Mouse (Mus musculus) spleen, adult 2 months (tissue): ENCODE results near the gene Nlgn2. TPM values are rescaled to one million over a fixed set of nuclear protein-coding genes. Genes with fewer than 3 reads are reported as not detected.

Experiments used
- DNase-seq, 2 experiments: peaks; one replicate each; pipeline versions ENCODE4 v3.0.0 to v3.0.0-alpha.2; 2012 to 2021; ENCODE audit warnings: low spot score in 2 of 2, low read depth in 1 of 2
- H3K27ac ChIP-seq: fragments of 200-500 bp; 2 replicates; pipeline ENCODE4 v1.5.1; 2012; ENCODE audit warnings: low read length, inconsistent platforms; ENCODE audit not compliant: insufficient read depth
- H3K27me3 ChIP-seq: fragments of 200-500 bp; 2 replicates; pipeline ENCODE4 v1.6.1; 2012; ENCODE audit warnings: mild to moderate bottlenecking, moderate library complexity, low read length, inconsistent platforms; ENCODE audit not compliant: control insufficient read depth, insufficient read depth
- H3K36me3 ChIP-seq: fragments of 200-500 bp; 2 replicates; pipeline ENCODE4 v1.6.1; 2012; ENCODE audit warnings: mild to moderate bottlenecking, low read length, inconsistent platforms; ENCODE audit not compliant: control insufficient read depth, insufficient read depth
- H3K4me1 ChIP-seq: fragments of 200-500 bp; 2 replicates; pipeline ENCODE4 v1.6.1; 2011; ENCODE audit warnings: inconsistent platforms; ENCODE audit not compliant: control insufficient read depth, insufficient read depth, insufficient read length
- H3K4me3 ChIP-seq: fragments of 200-500 bp; 2 replicates; pipeline ENCODE4 v1.5.1; 2011; ENCODE audit warnings: mild to moderate bottlenecking, inconsistent platforms; ENCODE audit not compliant: insufficient read depth, insufficient read length; ENCODE audit errors: extremely low read depth
- CTCF ChIP-seq: fragments of 200-500 bp; IDR thresholded peaks from 2 replicates; pipeline ENCODE4 v1.5.1; 2011; ENCODE audit warnings: mild to moderate bottlenecking, inconsistent platforms; ENCODE audit not compliant: insufficient read depth, insufficient read length, insufficient replicate concordance; ENCODE audit errors: extremely low read depth
- POLR2A ChIP-seq: fragments of 200-500 bp; IDR thresholded peaks from 2 replicates; pipeline ENCODE4 v1.6.1; 2011; ENCODE audit warnings: low read depth, low read length, inconsistent platforms
- WGBS: fragments of 180-500 bp; shearing (Covaris S2); methylation state at CpG from one replicate; pipeline ENCODE4 v1.1.7; 2018; 5-methylcytosine and 5-hydroxymethylcytosine counted together
- polyA plus RNA-seq: library from polyadenylated mRNA; depleted of rRNA; stranded (reverse); fragments of >200 nt; gene quantifications from 2 replicates; pipeline ENCODE4 v1.2.3, GENCODE M21; 2012; rRNA removed

Nlgn2 gene
- polyA plus RNA-seq, 1 experiment, result 9.1 TPM

- WGBS, result 89% methylated on average over 10 of the region's 10 CpGs
- Histone ChIP-seq H3K36me3 (peaks cover 15% of the 10 kb centered on the region), H3K4me3 (no peak overlapping the region), H3K27me3 (no peaks in the 10 kb centered on the region), H3K4me1 (peaks cover 22% of the 10 kb centered on the region), H3K27ac (peak overlapping the region; percentile 43; the same call in 1 of the 2 replicates)
- TF ChIP-seq POLR2A (no peak), CTCF (no peak)
- no peak for DNase-seq
Measured at GRCm38 (mm10) chr11:69775716-69776115, 61.9 kb downstream of the Nlgn2 start.

DNA sequence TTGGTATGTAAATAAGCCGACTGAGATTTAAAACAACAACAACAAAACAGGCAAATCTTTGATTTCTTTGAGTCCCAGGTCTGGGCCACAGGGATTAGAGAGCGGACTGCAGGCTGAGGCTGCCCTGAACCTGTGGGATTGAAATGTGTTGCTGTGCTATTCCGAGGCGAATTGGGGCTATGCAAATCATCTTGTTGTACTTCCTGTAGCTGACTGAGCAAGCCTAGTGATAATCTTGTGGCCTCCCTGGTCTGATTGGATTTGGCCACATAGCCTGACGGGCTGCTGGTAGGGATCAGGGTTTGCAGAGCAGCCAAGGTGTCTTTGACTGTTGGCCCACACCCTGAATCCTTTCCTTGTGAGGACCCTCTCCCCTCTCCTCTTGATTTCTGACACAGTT lies 62.6 kb downstream of the Nlgn2 start:
- no peaks in the 10 kb centered on the region for H3K27me3 ChIP-seq
- WGBS, result 41% methylated on average over 5 of the region's 5 CpGs
- no peak overlapping the region for H3K4me3 ChIP-seq

More for the DNA sequence above, 62.6 kb downstream of the Nlgn2 start:
- DNase-seq, result no peak
- Histone ChIP-seq H3K27ac (peak overlapping the region; percentile 43), H3K4me1 (peaks cover 22% of the 10 kb centered on the region), H3K36me3 (peaks cover 15% of the 10 kb centered on the region)
- TF ChIP-seq POLR2A (no peak; the same call in 1 of the 2 replicates), CTCF (no peak)

Other genes with a start within 250 kb of the Nlgn2 start
- gene Atp1b2, start 231.8 kb downstream of the Nlgn2 start, polyA plus RNA-seq, result 10.7 and 11.2 TPM in 2 replicates
- not detected in 2 replicates for gene Shbg, start 219.9 kb downstream of the Nlgn2 start, polyA plus RNA-seq
- gene Sat2, start 215.8 kb downstream of the Nlgn2 start, polyA plus RNA-seq, result 1.1 and 1.4 TPM in 2 replicates
- 40.9 and 41.6 TPM in 2 replicates for gene Fxr2, start 204.8 kb downstream of the Nlgn2 start, polyA plus RNA-seq
- 0.09 and 0.35 TPM in 2 replicates for gene Sox15, start 182.5 kb downstream of the Nlgn2 start, polyA plus RNA-seq
- gene Mpdu1, start 175.1 kb downstream of the Nlgn2 start, polyA plus RNA-seq, result 63.6 and 74.2 TPM in 2 replicates
- gene Cd68, start 171.6 kb downstream of the Nlgn2 start, polyA plus RNA-seq, result 103 and 114 TPM in 2 replicates
- gene Eif4a1, start 165.4 kb downstream of the Nlgn2 start, polyA plus RNA-seq, result 172 and 196 TPM in 2 replicates
- gene Senp3, start 155.7 kb downstream of the Nlgn2 start, polyA plus RNA-seq, result 32.6 and 36.1 TPM in 2 replicates
- gene Tnfsf13, start 152.0 kb downstream of the Nlgn2 start, polyA plus RNA-seq, result 4.6 and 4.9 TPM in 2 replicates
- gene Tnfsf12, start 141.9 kb downstream of the Nlgn2 start, polyA plus RNA-seq, result 23.9 and 26.6 TPM in 2 replicates
- gene Tnfsfm13, start 141.7 kb downstream of the Nlgn2 start, polyA plus RNA-seq, result 4.8 and 5.0 TPM in 2 replicates
- 43.8 and 45.4 TPM in 2 replicates for gene Polr2a, start 79.1 kb downstream of the Nlgn2 start, polyA plus RNA-seq
- gene Slc35g3, start 75.8 kb downstream of the Nlgn2 start, polyA plus RNA-seq, result not detected in 2 replicates
- gene Zbtb4, start 71.9 kb downstream of the Nlgn2 start, polyA plus RNA-seq, result 28.4 and 37.0 TPM in 2 replicates
- 7.1 and 8.4 TPM in 2 replicates for gene Chrnb1, start 41.8 kb downstream of the Nlgn2 start, polyA plus RNA-seq
- gene Fgf11, start 35.9 kb downstream of the Nlgn2 start, polyA plus RNA-seq, result 1.1 and 1.2 TPM in 2 replicates
- gene Tmem102, start 32.2 kb downstream of the Nlgn2 start, polyA plus RNA-seq, result 0.23 and 0.31 TPM in 2 replicates
- gene Gm39566, start 22.5 kb downstream of the Nlgn2 start, polyA plus RNA-seq, result not detected in 2 replicates
- not detected in 2 replicates for gene Spem2, start 19.3 kb downstream of the Nlgn2 start, polyA plus RNA-seq
- not detected in 2 replicates for gene Spem1, start 15.6 kb downstream of the Nlgn2 start, polyA plus RNA-seq
- 93.7 and 99.0 TPM in 2 replicates for gene Tmem256, start 730 bp upstream of the Nlgn2 start, polyA plus RNA-seq
- gene Plscr3, start 8.6 kb upstream of the Nlgn2 start, polyA plus RNA-seq, result 35.4 and 44.3 TPM in 2 replicates
- gene Tnk1, start 20.9 kb upstream of the Nlgn2 start, polyA plus RNA-seq, result 0.85 and 1.2 TPM in 2 replicates
- not detected in 2 replicates for gene Tmem95, start 40.2 kb upstream of the Nlgn2 start, polyA plus RNA-seq
- 3.6 TPM in 2 replicates for gene Kctd11, start 43.6 kb upstream of the Nlgn2 start, polyA plus RNA-seq
- 142 and 162 TPM in 2 replicates for gene Acap1, start 57.8 kb upstream of the Nlgn2 start, polyA plus RNA-seq
- gene 2810408A11Rik, start 63.2 kb upstream of the Nlgn2 start, polyA plus RNA-seq, result 0.48 and 0.51 TPM in 2 replicates
- 43.3 and 45.2 TPM in 2 replicates for gene Neurl4, start 63.3 kb upstream of the Nlgn2 start, polyA plus RNA-seq
- 119 and 145 TPM in 2 replicates for gene Gps2, start 76.1 kb upstream of the Nlgn2 start, polyA plus RNA-seq
- 219 and 257 TPM in 2 replicates for gene Eif5a, start 84.2 kb upstream of the Nlgn2 start, polyA plus RNA-seq
- gene Ybx2, start 98.0 kb upstream of the Nlgn2 start, polyA plus RNA-seq, result 0.36 TPM in 2 replicates
- 6.1 and 6.2 TPM in 2 replicates for gene Slc2a4, start 110.4 kb upstream of the Nlgn2 start, polyA plus RNA-seq
- gene Cldn7, start 127.0 kb upstream of the Nlgn2 start, polyA plus RNA-seq, result 1.2 and 2.0 TPM in 2 replicates
- 75.8 and 87.9 TPM in 2 replicates for gene Ctdnep1, start 143.4 kb upstream of the Nlgn2 start, polyA plus RNA-seq
- gene Elp5, start 144.7 kb upstream of the Nlgn2 start, polyA plus RNA-seq, result 32.5 and 33.3 TPM in 2 replicates
- 235 and 251 TPM in 2 replicates for gene Gabarap, start 153.4 kb upstream of the Nlgn2 start, polyA plus RNA-seq
- gene Phf23, start 158.0 kb upstream of the Nlgn2 start, polyA plus RNA-seq, result 13.8 and 21.4 TPM in 2 replicates
- 21.4 and 22.3 TPM in 2 replicates for gene Dvl2, start 162.8 kb upstream of the Nlgn2 start, polyA plus RNA-seq
- gene Acadvl, start 177.6 kb upstream of the Nlgn2 start, polyA plus RNA-seq, result 29.5 and 37.0 TPM in 2 replicates
- gene Dlg4, start 179.2 kb upstream of the Nlgn2 start, polyA plus RNA-seq, result 10.3 and 13.3 TPM in 2 replicates
- gene Asgr1, start 216.3 kb upstream of the Nlgn2 start, polyA plus RNA-seq, result 0.09 TPM in 1 of 2 replicates, not detected in the other